Mouse (Mus musculus) heart, postnatal 4 days (tissue): Measurements from ENCODE around the gene Snhg11. TPM values are rescaled to one million over a fixed set of nuclear protein-coding genes. Genes with fewer than 3 reads are reported as not detected.
"Not testable (repeated sequence)": the region's sequence is repeated elsewhere in the genome, so short reads cannot be mapped to it uniquely, and the experiment has no call there.

Source experiments
- DNase-seq: peaks from one replicate; pipeline ENCODE4 v3.0.0; 2021
- total RNA-seq, 2 experiments: library from RNA; stranded (reverse); gene quantifications; 2 replicates each; pipeline ENCODE4 v1.2.3; 2021

Gene Snhg11
- total RNA-seq, 2 experiments from 2014 or later: 0.05 to 0.52 TPM

GRCm38 (mm10) chr2:158369474-158370172 lies 5.8 kb upstream of the Snhg11 start:
- no peak for DNase-seq

DNA sequence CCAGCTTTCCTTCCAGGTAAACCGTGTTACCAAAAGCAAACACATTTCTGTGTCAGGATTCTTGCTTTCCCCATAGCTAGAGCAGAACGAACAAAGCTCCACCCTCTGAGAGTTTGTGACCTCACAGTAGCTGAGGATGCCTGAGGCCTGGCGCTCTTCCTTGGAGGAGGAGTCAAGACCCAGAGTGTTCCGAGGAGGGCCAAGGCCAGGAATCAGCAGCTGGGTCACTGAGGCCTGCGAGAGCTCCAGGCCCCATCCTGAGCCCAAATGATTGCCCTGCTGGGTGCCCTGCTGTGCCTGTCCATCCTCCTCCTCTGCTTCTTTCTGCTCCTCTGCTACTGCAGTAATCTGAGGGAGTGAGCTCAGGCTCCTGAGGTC lies 5.3 kb upstream of the Snhg11 start:
- DNase-seq: peak; percentile 25

GRCm38 (mm10) chr2:158373061-158373460 lies 2.4 kb upstream of the Snhg11 start:
- no peak for DNase-seq

DNA sequence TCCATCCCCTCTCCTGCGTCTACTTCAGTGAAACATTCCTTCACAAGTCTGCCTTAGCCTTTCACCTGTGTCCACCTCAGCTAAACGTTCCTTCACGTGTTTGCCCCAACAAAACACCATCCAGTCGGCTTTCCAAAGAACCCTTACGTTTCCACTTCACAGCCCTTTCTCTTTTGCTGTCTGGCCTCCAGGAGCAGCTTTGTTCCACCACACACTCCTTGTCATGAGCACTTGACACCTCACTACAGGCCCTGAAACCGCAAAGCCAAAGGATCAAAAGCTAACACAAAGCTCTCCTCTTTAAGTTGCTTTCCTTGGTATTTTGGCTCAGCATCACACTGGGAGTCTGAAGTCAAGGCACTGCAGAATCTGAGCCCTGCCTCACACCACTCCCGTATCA lies 1.9 kb upstream of the Snhg11 start:
- DNase-seq: no peak

- DNase-seq: no peak
Measured at GRCm38 (mm10) chr2:158376123-158376687, 767 bp downstream of the Snhg11 start.

GRCm38 (mm10) chr2:158376798-158377197 lies 1.4 kb downstream of the Snhg11 start:
- no peak for DNase-seq

GRCm38 (mm10) chr2:158377811-158378210 lies 2.4 kb downstream of the Snhg11 start:
- no peak for DNase-seq

DNA sequence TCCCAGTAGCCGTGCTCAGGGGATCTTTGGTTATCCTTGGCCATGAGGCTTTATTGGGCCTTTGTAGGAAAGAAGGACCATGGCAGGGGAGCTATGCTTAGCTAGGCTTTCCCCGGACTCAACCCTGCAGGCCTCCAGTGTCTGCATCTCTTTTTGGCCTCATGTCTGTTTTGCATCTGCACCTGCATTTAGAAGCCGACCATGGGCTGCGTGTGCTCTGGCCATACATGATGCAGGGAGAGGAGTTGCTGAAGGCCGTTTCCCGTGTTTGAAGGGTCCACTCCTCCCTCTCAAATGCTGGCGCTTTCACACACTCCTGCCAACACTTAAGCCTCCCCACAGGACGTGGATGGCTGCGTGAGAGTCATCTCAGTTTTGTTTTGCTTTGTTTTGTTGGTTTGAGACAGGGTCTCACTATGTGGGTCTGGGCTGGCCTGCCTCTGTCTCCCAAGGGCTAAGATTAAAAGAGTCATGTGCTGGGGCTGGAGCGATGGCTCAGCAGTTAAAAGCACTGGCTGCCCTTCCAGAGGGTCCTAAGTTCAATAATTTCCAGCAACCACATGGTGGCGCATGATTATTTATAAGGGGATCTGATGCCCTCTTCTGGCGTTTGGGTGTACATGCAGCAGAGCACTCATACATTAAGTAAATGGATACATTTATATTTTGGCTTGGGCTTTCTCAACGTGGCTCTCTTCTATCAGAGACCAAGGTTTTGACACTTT lies 4.1 kb downstream of the Snhg11 start:
- DNase-seq: peak; percentile 67

GRCm38 (mm10) chr2:158386072-158386471 lies 10.6 kb downstream of the Snhg11 start:
- no peak for DNase-seq

- no peak for DNase-seq
Measured at GRCm38 (mm10) chr2:158389421-158389820, 14.0 kb downstream of the Snhg11 start.

- DNase-seq: no peak
Measured at GRCm38 (mm10) chr2:158396369-158396768, 20.9 kb downstream of the Snhg11 start.

GRCm38 (mm10) chr2:158397140-158397539 lies 21.7 kb downstream of the Snhg11 start:
- not testable (repeated sequence) for DNase-seq

DNA sequence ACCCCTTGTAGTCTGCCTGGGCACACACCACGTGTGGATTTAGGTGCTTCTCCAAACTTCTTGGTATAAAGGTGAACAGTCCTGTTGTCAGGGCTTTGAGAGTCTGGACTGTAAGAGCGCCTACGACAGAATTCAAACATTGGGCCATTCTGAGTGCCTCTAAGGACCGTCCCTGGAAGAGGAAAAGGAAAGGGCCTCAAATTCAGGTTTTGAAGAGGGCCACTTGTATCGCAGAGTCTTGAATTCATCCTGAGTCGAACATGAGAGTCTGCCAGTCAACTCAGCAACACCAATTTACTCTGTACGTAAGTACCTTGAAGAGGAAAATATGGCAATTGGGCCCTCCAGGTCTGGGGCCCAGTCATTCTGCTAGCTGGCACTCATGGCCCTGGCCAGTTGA lies 27.5 kb downstream of the Snhg11 start:
- DNase-seq: no peak

DNA sequence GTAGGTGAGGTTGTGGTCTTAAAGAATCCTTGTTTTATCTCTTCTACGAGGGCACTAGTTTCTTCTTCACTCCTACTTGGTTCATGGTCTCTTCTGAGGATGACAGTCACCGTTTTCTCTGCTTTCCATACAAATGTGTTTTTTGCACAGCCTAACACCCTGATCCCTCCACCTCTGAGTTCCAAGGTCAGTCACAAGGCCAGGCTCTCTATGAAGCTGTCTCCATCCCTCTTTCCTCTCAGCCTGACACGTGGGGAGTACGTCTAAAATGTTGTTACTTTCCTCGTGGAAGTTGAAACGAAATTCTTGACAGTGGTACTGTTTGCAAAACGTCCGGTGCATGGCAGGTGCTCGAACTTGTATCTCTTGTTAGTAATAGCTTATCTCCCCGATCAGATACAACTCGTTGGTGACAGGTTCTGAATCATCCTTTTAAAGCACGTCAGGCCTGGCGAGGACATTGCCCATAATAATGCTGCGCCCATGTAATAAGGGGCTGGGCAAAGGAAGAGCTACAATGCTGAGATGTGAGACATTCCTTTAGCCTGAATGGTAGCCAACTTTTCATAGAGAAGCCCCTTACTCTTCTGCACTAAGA lies 33.7 kb downstream of the Snhg11 start:
- DNase-seq: no peak

GRCm38 (mm10) chr2:158409595-158410021 lies 34.2 kb downstream of the Snhg11 start, which contains the start of gene Ralgapb:
Gene Ralgapb (plus strand): TSS chr2:158409848.
- peak; percentile 99 for DNase-seq

- peak; percentile 45 for DNase-seq
Measured at GRCm38 (mm10) chr2:158410022-158411014, 34.9 kb downstream of the Snhg11 start.

- DNase-seq: no peak
Measured at GRCm38 (mm10) chr2:158413240-158413639, 37.8 kb downstream of the Snhg11 start.

GRCm38 (mm10) chr2:158415826-158416225 lies 40.4 kb downstream of the Snhg11 start:
- no peak for DNase-seq

GRCm38 (mm10) chr2:158418663-158419062 lies 43.2 kb downstream of the Snhg11 start:
- DNase-seq: no peak
